Mouse (Mus musculus) forebrain, embryonic 13.5 days (tissue): Measurements from ENCODE around the gene Rrp36. TPM values are rescaled to one million over a fixed set of nuclear protein-coding genes. Genes with fewer than 3 reads are reported as not detected.

Experiments
- ATAC-seq: fragments of 200-750 bp; cut with Nextera tagmentation; 2 replicates; pipeline ENCODE4 v1.8.0; 2017
- H3K27ac ChIP-seq: fragments of 300-500 bp; sonication (generic); 2 replicates; pipeline ENCODE4 v1.5.1; 2015; ENCODE audit warnings: inconsistent platforms, mild to moderate bottlenecking, moderate library complexity
- H3K27me3 ChIP-seq: fragments of 300-500 bp; sonication (generic); 2 replicates; pipeline ENCODE4 v1.6.1; 2015; ENCODE audit warnings: mild to moderate bottlenecking, inconsistent platforms
- H3K36me3 ChIP-seq: fragments of 300-500 bp; sonication (generic); 2 replicates; pipeline ENCODE4 v1.6.1; 2015; ENCODE audit warnings: mild to moderate bottlenecking, inconsistent platforms; ENCODE audit not compliant: poor library complexity, severe bottlenecking
- H3K4me1 ChIP-seq: fragments of 300-500 bp; sonication (generic); 2 replicates; pipeline ENCODE4 v1.6.1; 2015; ENCODE audit warnings: inconsistent platforms
- H3K4me2 ChIP-seq: fragments of 300-500 bp; sonication (generic); 2 replicates; pipeline ENCODE4 v1.6.1; 2015; ENCODE audit warnings: inconsistent platforms, mild to moderate bottlenecking, moderate library complexity
- H3K4me3 ChIP-seq: fragments of 300-500 bp; sonication (generic); 2 replicates; pipeline ENCODE4 v1.5.1; 2015; ENCODE audit warnings: mild to moderate bottlenecking, inconsistent platforms
- H3K9ac ChIP-seq: fragments of 300-500 bp; sonication (generic); 2 replicates; pipeline ENCODE4 v1.6.1; 2015; ENCODE audit warnings: mild to moderate bottlenecking, inconsistent platforms
- H3K9me3 ChIP-seq: fragments of 300-500 bp; sonication (generic); replicated peaks from 2 replicates; pipeline ENCODE4 v1.6.1; 2016; ENCODE audit warnings: inconsistent platforms
- WGBS: fragments of 180-500 bp; shearing (Covaris S2); methylation state at CpG from one replicate; pipeline ENCODE4 v1.1.7; 2015; 5-methylcytosine and 5-hydroxymethylcytosine counted together
- polyA plus RNA-seq: library from polyadenylated mRNA; unstranded; fragments of >200 nt; fragmentation: Nextera tagmentation; extraction: Ambion mirVana; gene quantifications from 2 replicates; pipeline ENCODE4 v1.2.1, GENCODE M21; 2015

Rrp36 gene
- polyA plus RNA-seq, 1 experiment from 2014 or later: 54.5 TPM

DNA sequence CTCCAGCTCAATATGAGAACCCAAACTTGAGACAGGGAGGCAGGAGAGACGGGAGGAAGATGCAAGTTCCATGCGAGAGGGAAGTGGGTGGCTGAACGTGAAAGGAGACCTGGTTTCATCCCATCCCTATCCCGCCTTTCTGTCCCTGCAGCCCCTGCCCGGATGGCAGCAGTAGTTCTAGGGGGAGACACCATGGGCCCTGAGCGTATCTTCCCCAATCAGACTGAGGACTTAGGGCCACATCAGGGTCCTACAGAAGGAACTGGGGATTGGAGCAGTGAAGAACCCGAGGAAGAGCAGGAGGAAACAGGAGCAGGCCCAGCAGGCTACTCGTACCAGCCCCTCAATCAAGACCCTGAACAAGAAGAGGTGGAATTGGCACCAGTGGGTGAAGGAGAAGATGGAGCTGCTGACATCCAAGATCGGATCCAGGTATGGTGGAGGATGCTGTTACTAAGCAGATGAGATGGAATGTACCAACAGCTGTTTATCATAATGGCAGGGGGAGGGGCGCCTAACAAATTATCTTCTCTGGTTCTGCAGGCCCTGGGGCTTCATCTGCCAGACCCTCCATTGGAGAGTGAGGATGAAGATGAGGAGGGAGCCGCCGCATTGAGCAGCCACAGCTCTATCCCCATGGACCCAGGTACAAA, 7.4 kb upstream of the Rrp36 start:
- 25% methylated on average over 12 of the region's 12 CpGs for WGBS
- no peak for ATAC-seq
- peak overlapping the region; percentile 89 for H3K4me2 ChIP-seq
- H3K4me3 ChIP-seq: peak overlapping the region; percentile 82
- peak overlapping the region; percentile 75 for H3K9ac ChIP-seq
- no peaks in the 10 kb centered on the region for H3K27me3 ChIP-seq
- H3K9me3 ChIP-seq: no peaks in the 10 kb centered on the region
- H3K36me3 ChIP-seq: peaks cover 61% of the 10 kb centered on the region
- H3K4me1 ChIP-seq: peaks cover 32% of the 10 kb centered on the region
- 0 out of 2 replicates have a peak overlapping the region, but pooled peaks have one; percentile 57 for H3K27ac ChIP-seq

DNA sequence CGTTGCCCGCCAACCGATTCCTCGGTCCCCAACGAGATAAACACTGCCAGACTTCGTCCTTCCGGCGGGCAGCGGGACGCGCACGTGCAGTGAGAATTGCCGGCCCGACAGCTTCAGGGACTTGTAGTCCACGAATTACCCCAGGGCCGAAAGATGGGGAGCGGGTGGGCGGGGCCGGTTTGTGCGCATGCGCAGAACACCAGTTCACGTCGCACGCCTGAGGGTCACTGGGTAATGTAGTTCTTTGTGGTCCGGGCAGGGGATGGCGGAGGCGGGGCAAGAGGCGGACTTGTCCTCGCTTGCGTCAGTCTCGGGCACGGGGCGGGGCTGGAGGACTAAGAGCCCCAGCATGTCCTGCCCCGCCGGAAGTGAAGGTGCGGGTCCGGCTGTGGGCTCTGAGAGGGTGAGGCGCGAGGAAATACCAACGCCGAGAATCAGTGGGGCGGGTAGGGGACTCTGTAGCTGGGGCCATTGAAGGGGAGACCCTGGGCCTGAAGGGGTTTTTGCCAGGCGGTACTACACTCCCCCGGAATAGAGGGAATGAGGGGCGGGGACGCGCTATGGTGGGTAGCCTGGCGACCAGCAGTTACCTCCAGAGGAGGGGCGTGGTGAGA, 6.7 kb upstream of the Rrp36 start, which contains the start of gene Klhdc3:
Klhdc3 (minus strand) TSS at position 155 of the 614 bp plus-strand sequence.
- Histone ChIP-seq H3K9me3 (no peaks in the 10 kb centered on the region), H3K4me2 (peak within 1 kb of the TSS; percentile 89), H3K27me3 (no peaks in the 10 kb centered on the region), H3K4me1 (peaks cover 32% of the 10 kb centered on the region), H3K27ac (peak within 1 kb of the TSS; percentile 89), H3K9ac (peak within 1 kb of the TSS; percentile 75), H3K4me3 (peak within 1 kb of the TSS; percentile 82), H3K36me3 (peaks cover 61% of the 10 kb centered on the region)
- under 1% methylated on average over 49 of the region's 49 CpGs for WGBS
- ATAC-seq: peak; percentile 97

GRCm38 (mm10) chr17:46679843-46680759, 5.9 kb upstream of the Rrp36 start:
- peak; percentile 16 for ATAC-seq
- H3K9ac ChIP-seq: peak overlapping the region; percentile 72
- H3K9me3 ChIP-seq: no peaks in the 10 kb centered on the region
- peak overlapping the region; percentile 82 for H3K4me3 ChIP-seq
- H3K4me2 ChIP-seq: peak overlapping the region; percentile 77
- peaks cover 61% of the 10 kb centered on the region for H3K36me3 ChIP-seq
- under 1% methylated on average over 34 of the region's 34 CpGs for WGBS
- H3K4me1 ChIP-seq: peaks cover 34% of the 10 kb centered on the region
- H3K27me3 ChIP-seq: no peaks in the 10 kb centered on the region
- H3K27ac ChIP-seq: peak overlapping the region; percentile 89

GRCm38 (mm10) chr17:46678911-46679310, 4.8 kb upstream of the Rrp36 start:
- Histone ChIP-seq H3K4me3 (peak overlapping the region; percentile 82), H3K27ac (no peak overlapping the region)
- 68% methylated on average over 9 of the region's 9 CpGs for WGBS

DNA sequence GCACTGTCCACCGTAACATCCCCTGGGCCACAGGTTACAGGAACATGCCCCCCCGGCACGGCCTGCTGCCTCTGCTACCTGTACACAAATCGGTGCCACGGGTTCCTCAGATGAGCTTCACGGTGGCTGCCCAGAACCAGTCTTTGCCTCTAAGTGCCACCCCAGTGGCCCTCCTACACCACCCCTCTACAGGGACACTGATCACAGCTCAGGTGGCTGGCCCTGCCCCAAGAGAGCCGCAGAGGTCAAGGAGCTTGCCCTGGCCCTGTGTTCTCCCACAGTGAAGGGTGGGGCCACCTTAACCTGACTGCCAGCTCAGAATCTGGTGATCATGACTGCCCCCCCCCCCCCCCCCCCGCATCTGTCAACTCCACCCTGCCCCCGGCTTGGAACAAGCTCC, 4.3 kb upstream of the Rrp36 start, which contains the start of gene Mea1:
Mea1 (plus strand) TSS at position 378 of the 400 bp plus-strand sequence.
- Histone ChIP-seq H3K9me3 (no peaks in the 10 kb centered on the region), H3K9ac (peak within 1 kb of the TSS; percentile 72), H3K4me1 (peaks cover 46% of the 10 kb centered on the region), H3K36me3 (peaks cover 50% of the 10 kb centered on the region), H3K4me3 (peak within 1 kb of the TSS; percentile 82), H3K27me3 (no peaks in the 10 kb centered on the region), H3K4me2 (peak within 1 kb of the TSS; percentile 77), H3K27ac (no peak within 1 kb of the TSS; the same call in 1 of the 2 replicates)
- 92% methylated on average over 8 of the region's 9 CpGs for WGBS
- ATAC-seq: no peak

More at GRCm38 (mm10) chr17:46678911-46679310, 4.8 kb upstream of the Rrp36 start:
- Histone ChIP-seq H3K4me1 (peaks cover 42% of the 10 kb centered on the region), H3K9me3 (no peaks in the 10 kb centered on the region), H3K36me3 (peaks cover 55% of the 10 kb centered on the region), H3K4me2 (peak overlapping the region; percentile 77), H3K9ac (peak overlapping the region; percentile 72), H3K27me3 (no peaks in the 10 kb centered on the region)
- no peak for ATAC-seq

DNA sequence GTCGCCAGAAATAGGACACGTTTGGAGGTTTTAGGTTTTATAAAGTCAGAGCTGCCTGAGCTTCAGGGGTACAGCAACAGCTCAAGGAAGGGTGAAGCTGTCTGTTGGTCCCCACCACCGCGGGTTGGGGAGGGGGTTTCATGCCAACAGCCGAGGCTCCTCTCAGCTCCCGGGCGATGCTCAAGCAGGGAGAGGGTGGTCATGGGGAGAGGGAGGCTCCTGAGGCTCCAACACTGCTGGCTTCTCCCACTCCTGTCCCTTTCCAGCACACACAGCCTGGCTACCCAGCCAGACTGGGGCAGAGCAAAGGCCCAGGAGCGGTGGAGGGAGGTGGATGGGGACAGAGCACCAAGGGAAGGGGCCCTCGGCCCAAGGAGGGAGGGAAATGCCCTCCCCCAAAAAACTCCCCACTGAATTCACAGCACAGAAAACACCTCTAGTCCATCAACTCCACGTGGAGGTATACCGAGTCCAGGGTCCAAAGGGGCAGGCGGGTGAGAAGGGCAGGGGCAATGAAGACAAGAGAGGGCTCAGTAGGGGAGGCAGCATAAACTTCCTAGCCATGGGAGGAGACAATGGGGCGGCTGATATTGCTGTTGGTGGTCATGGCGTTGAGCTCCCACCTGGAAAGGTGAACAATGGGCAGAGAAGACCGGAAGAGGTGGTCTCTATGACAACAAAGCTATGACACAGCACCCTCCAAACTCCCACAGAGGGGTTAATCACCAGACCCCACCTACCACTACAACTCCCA, 555 bp upstream of the Rrp36 start:
- Histone ChIP-seq H3K9ac (peak overlapping the region; percentile 77), H3K36me3 (peaks cover 57% of the 10 kb centered on the region), H3K4me2 (peak overlapping the region; percentile 73), H3K9me3 (no peaks in the 10 kb centered on the region), H3K27me3 (no peaks in the 10 kb centered on the region), H3K4me1 (peaks cover 37% of the 10 kb centered on the region), H3K4me3 (peak overlapping the region; percentile 81), H3K27ac (peak overlapping the region; percentile 65)
- peak; percentile 39 for ATAC-seq
- 16% methylated on average over 15 of the region's 15 CpGs for WGBS

DNA sequence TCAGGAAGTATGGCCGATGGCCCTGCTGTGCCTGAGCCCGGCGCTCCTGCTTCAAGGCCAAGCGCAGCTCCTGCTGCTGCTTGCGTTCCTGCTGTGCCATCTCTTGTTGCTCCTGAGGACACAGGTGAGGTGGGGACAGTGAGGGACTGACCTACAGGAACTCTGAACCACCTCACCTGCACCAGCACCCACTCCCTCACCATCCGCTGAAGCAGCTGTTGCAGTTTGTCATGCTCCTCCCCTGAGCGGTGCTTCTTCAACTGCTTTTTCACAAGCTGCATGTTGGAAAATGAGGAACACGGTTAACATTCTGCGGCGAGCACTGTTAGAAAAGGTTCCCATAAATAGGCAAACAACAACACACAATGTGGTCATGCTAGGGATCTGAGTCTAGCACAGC, 4.2 kb downstream of the Rrp36 start:
- H3K9me3 ChIP-seq: no peaks in the 10 kb centered on the region
- H3K36me3 ChIP-seq: peaks cover 61% of the 10 kb centered on the region
- no peak overlapping the region for H3K27ac ChIP-seq
- ATAC-seq: no peak
- WGBS: 97% methylated on average over 10 of the region's 10 CpGs
- no peak overlapping the region for H3K9ac ChIP-seq
- H3K27me3 ChIP-seq: no peaks in the 10 kb centered on the region
- H3K4me2 ChIP-seq: no peak overlapping the region
- peaks cover 15% of the 10 kb centered on the region for H3K4me1 ChIP-seq
- H3K4me3 ChIP-seq: no peak overlapping the region

DNA sequence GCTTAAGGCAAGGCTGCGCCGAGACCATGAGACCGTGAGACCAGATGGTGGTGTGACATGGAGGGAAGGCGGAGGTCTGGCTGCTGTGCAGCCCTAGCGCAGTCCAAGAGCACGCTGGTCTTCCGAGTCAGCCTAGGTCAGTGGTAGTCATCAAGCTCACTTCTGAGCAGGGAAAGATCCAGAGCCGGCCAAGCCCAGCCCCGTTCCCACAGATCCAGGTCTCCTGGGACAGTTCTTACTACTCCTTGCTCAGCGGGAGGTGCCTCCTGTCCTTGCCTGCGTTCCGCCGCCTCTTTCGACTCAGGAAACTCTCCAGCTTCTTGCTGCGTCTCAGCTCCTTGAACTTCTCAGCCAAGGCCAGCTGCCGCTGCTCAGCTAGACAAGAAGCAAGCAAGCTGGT, 6.4 kb downstream of the Rrp36 start:
- 96% methylated on average over 16 of the region's 16 CpGs for WGBS

DNA sequence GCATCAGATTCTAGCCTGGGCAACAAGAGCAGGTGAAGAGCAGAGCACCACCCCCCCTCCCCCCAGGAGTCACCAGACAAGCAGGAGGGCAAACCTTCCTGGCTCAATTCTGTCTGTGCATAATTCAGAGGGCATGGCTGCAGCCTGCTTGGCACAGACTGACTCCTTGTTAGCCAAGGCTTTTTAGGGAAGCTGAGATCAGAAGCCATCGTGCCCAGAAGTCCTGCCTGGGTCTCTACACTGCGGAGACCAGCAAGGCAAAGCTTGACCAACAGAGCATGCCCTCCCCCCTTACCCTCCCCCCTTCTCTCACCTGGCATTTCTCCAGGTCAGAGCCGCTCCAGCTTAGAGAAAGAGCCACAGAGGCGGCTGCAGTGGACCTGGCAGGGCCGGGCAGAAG, 11.4 kb downstream of the Rrp36 start:
- peaks cover 95% of the 10 kb centered on the region for H3K36me3 ChIP-seq
- 85% methylated on average over 5 of the region's 5 CpGs for WGBS
- ATAC-seq: no peak
- no peak overlapping the region for H3K9ac ChIP-seq
- H3K9me3 ChIP-seq: no peaks in the 10 kb centered on the region
- H3K27me3 ChIP-seq: no peaks in the 10 kb centered on the region
- H3K4me1 ChIP-seq: no peaks in the 10 kb centered on the region
- H3K27ac ChIP-seq: no peak overlapping the region
- H3K4me3 ChIP-seq: no peak overlapping the region
- H3K4me2 ChIP-seq: no peak overlapping the region

More for the DNA sequence above, 6.4 kb downstream of the Rrp36 start:
- Histone ChIP-seq H3K27me3 (no peaks in the 10 kb centered on the region), H3K9ac (no peak overlapping the region), H3K36me3 (peaks cover 78% of the 10 kb centered on the region), H3K27ac (no peak overlapping the region), H3K4me1 (no peaks in the 10 kb centered on the region), H3K4me2 (no peak overlapping the region), H3K9me3 (no peaks in the 10 kb centered on the region), H3K4me3 (no peak overlapping the region)
- ATAC-seq: no peak

DNA sequence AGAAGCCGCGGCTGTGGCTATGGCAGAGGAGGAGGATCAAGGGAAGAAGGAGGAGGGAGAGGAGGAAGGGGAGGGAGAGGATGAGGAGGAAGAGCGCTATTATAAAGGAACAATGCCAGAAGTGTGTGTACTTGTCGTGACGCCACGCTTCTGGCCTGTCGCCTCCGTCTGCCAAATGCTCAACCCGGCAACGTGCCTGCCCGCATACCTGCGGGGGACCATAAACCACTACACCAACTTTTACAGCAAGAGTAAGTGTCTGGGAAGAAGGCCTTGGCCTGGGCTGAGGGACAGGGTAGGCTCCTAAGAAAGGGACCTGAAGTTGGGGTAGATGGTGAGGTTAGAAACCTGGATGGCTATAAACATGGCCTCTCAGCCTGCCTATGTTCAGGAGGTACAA, 12.2 kb downstream of the Rrp36 start:
- H3K27me3 ChIP-seq: no peaks in the 10 kb centered on the region
- no peak overlapping the region for H3K4me2 ChIP-seq
- no peaks in the 10 kb centered on the region for H3K4me1 ChIP-seq
- 94% methylated on average over 12 of the region's 12 CpGs for WGBS
- H3K9me3 ChIP-seq: no peaks in the 10 kb centered on the region
- H3K9ac ChIP-seq: no peak overlapping the region
- ATAC-seq: no peak
- H3K27ac ChIP-seq: no peak overlapping the region
- peaks cover 97% of the 10 kb centered on the region for H3K36me3 ChIP-seq
- H3K4me3 ChIP-seq: no peak overlapping the region

- H3K4me2 ChIP-seq: no peak overlapping the region
- no peak overlapping the region for H3K9ac ChIP-seq
- no peaks in the 10 kb centered on the region for H3K9me3 ChIP-seq
- H3K4me1 ChIP-seq: no peaks in the 10 kb centered on the region
- H3K36me3 ChIP-seq: peaks cover 97% of the 10 kb centered on the region
- H3K27ac ChIP-seq: no peak overlapping the region
- ATAC-seq: no peak
- H3K27me3 ChIP-seq: no peaks in the 10 kb centered on the region
- WGBS: 98% methylated on average over 9 of the region's 9 CpGs
- H3K4me3 ChIP-seq: no peak overlapping the region
Observed at GRCm38 (mm10) chr17:46661351-46661750, 12.8 kb downstream of the Rrp36 start.
